Mouse (Mus musculus): ENCODE results near the gene Mecom.

The Mecom gene

DNA sequence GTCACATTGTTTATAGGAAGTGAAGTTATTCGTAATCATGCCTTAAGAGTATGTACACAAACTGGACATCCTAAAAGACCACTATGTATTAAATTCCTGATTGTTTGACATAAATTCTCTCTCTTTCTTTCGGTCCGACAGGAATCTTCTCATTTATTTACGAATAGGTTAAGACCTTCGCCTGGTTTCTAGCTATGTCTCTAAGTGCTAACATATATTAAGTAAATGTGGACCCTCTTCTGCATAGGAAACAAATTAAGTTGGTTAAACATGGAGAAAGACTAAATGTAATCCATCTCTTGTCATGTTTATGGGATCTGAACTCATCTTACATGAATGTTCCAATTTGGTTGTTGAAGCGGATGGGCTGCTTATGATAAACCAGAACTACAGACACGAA, 487.8 kb downstream of the Mecom start:
- no peak for DNase-seq (ENCODE audit: extremely low spot score, low read depth, low spot score)

DNA sequence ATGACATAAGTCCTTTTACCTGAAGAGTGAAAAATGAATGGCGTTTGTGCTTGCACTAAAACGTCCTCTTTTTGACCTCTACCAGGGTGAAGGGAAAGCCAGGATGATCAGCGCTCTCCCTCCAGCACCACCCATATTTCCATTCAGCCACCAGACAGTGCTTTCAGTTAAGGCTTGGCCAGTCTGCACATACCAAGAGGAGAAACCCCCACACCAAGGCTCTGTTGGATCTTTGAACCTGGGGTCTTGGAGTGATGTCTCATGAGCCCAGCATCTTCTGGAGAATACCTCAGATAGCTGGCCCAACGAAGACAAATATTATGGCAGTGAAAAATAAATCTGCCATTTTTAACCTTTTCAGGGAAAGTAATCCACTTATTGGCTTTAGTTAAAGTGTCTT, 488.2 kb downstream of the Mecom start:
- DNase-seq (ENCODE audit: extremely low spot score, low read depth, low spot score), result no peak

- DNase-seq (ENCODE audit: extremely low spot score, low read depth, low spot score), result no peak
Observed at GRCm38 (mm10) chr3:30051287-30051686, 496.5 kb downstream of the Mecom start.

DNA sequence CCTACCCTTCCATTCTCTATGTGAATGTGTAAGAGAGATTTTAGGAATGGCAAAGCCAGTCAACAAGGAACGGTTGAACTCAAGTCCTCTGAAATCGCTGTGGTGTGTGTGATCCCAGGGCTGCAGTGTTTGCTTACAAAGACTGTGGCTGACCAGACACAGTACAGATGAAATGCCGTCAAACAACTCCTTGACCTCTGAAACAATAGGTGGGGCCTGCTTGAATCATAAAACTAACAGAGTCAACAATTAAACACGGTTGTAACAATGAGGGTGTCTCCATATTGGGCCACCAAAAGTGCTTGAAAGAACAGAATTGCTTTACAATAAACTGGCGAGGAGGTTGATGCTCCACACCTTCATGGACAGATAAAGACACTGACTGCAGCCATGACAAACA, 497.0 kb downstream of the Mecom start:
- DNase-seq (ENCODE audit: extremely low spot score, low read depth, low spot score), result no peak

- no peak for DNase-seq (ENCODE audit: extremely low spot score, low read depth, low spot score)
Observed at GRCm38 (mm10) chr3:30048792-30049191, 499.0 kb downstream of the Mecom start.

- DNase-seq (ENCODE audit: extremely low spot score, low read depth, low spot score), result no peak
Observed at GRCm38 (mm10) chr3:30048157-30048556, 499.7 kb downstream of the Mecom start.

- no peak for DNase-seq (ENCODE audit: extremely low spot score, low read depth, low spot score)
Observed at GRCm38 (mm10) chr3:30043525-30043924, 504.3 kb downstream of the Mecom start.

DNA sequence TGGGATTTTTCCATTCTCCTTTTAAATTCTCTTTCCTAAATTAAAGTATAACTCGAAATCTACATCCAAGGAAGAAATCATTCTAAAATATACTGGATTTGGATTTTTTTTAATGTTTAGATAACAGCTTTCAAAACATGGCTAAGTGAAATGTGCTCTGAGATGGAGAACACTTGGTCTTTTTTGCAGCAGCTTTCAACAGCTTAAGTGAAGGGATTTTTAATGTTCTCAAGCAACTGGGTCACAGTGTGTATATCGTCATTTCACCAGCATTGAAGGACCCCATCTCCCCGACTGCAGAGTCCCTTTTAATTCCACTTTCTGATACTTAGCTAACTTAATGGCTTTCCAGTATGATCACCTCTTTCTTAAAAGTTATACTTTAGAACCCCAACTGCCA, 509.3 kb downstream of the Mecom start:
- DNase-seq (ENCODE audit: extremely low spot score, low read depth, low spot score), result no peak

DNA sequence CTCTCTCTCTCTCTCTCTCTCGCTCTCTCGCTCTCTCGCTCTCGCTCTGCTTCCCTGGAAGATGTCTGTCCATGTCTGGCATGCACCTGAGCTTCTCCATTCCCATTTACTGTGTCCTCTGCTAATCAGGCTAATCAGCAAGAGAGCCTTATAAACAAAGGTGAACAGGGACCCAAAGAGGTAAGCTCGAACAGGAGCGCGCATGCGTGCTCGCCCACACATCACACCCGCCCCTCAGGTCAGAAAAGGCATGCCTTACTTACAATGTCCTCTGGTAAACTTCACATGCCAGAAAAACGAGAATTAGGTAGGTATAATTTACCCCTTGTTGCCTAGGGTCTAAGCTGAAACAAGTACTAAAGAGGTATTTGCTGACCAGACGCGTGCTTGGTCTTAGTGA, 527.8 kb downstream of the Mecom start:
- DNase-seq (ENCODE audit: extremely low spot score, low read depth, low spot score), result no peak

DNA sequence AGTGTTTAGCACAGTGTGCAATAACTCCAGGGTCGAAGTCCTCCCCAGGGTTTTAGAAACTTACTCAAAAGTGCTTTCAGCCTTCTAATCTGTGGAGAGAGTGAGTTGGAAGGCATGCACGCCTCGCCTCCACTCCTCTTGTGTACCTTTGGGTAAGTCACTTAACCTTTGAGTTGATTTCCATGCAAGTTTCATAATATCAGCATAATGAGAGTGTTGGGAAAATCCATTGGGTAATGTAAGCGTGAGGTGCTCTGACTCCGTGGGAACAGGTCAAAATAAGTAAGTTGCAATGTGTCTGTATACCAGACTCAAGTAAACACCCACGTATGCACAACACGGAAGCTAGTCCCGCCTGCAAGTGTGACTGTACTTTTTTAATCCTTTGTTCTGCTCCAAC, 528.4 kb downstream of the Mecom start:
- no peak for DNase-seq (ENCODE audit: extremely low spot score, low read depth, low spot score)

DNA sequence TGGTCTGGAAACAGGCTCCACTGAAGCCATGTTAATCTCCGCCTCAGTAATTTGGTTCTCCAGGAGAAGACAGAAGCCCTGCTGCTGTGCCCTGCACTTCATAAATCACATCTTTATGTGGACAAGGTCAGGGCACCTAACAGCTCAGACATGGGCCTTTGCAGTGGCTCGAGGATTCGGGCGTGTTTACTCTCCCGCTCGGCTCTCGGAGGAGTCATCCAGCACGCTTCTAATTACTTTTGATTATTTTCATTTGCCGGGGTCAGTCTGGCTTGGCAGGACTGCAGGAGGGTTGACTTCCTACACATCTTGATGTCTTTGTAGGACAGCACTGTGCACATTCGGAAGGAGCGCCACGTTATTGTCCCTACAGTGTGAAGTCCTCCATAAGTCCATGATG, 529.6 kb downstream of the Mecom start:
- DNase-seq (ENCODE audit: extremely low spot score, low read depth, low spot score), result peak; percentile 91

DNA sequence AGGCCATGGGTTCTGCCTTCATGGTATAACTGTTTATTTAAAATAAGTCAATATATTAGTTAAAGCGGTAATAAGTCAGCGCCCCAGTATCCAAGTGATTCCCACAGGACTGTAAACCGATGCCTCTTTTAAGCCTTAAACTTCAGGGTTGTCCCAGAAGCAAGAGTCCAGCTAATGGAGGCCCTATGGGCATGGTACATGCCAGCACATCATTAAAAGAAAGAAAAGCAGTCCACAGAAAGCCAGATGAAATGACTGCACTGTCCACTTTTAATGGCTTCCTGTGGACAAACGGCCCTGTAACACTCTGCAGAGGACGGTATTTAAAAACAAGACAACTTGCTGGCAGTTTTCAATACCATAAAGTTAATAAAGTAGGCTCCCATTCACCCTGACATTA, 531.0 kb downstream of the Mecom start:
- DNase-seq (ENCODE audit: extremely low spot score, low read depth, low spot score), result no peak

DNA sequence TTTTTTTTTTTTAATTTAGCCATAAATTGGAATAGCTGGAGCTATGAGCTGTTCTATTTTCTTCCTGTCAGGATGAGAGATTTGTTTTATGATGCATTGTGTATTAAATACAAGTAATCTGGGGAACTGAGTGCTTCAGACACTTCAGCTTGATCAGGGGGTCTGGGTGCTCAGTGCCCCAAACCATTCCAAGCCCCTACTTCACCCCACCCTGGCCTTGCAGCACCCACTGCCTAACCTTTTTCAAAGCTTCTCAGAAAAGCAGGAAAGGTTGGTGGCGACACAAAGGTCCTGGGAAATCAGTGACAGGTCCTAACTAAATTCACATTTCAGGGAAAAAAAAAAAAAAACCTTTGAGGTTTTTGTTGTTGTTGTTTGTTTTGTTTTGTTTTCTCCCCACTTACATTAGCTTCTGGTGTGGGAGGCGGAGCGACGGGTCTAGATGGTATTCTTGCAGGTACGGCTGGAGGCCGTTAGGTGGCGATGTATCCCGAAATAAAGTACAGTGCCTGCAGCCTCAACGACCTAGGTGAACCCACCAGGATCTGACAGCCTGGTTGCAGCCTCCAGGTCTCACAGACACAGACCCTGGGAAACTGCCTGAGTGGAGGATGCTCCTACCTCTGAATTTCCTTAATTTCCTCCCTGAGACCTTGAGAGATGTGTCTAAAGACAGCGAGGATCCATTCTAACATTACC, 532.7 kb downstream of the Mecom start:
- DNase-seq (ENCODE audit: extremely low spot score, low read depth, low spot score), result no peak

- DNase-seq (ENCODE audit: extremely low spot score, low read depth, low spot score), result no peak
Observed at GRCm38 (mm10) chr3:30014279-30014678, 533.5 kb downstream of the Mecom start.

DNA sequence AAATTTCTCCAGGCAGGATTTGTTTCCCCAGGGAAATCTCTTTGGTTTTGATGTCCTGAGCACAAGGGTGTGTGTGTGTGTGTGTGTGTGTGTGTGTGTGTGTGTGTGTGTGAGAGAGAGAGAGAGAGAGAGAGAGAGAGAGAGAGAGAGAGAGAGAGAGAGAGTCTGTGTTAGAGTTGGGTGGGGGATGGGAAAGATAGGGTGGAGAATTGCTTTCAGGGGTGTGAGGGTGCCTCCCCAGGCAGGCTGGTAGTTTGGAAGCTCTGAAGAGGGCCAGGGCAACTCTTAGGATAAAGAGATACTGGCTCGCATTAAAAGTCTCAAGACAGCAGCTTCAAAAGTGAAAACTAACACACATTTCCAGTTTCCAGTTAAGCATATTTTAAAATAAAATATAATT, 534.4 kb downstream of the Mecom start:
- DNase-seq (ENCODE audit: extremely low spot score, low read depth, low spot score), result no peak

DNA sequence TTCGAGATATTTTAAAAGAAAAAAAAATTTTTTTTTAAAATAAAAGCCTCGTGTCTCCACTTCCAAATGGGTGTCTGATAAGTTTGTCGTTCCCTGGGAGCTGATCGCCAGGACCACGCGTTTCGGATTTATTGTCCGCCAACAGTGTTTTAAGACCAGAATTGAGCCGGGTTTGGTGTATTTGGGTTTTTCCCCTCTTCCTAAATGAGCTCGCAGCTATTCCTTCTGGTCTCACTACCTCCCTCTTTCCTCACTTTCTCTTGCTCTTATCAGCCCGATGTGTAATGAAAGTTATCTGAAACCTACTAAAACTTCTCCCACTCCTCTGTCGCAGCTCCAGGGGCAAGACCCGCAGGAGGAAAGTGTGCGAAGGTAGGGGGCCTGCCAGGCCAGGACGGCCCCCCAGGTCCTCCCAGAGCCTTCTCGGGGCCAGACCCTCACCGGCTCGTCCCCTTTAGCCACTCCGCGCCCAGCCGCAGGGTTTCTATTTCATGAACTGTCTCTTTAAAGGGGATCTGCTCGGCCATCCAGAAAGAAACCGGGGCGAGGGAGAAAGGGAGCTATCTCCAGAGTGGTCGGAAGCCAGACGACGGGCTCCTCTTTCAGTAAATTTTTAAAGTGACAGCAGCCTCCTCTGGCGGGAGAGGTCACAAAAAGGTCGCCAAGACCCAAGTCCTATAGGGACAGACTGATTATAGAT, 535.0 kb downstream of the Mecom start:
- no peak for DNase-seq (ENCODE audit: extremely low spot score, low read depth, low spot score)

GRCm38 (mm10) chr3:30012150-30012549, 535.7 kb downstream of the Mecom start:
- DNase-seq (ENCODE audit: extremely low spot score, low read depth, low spot score), result no peak

- DNase-seq (ENCODE audit: extremely low spot score, low read depth, low spot score), result no peak
Observed at GRCm38 (mm10) chr3:30011712-30012111, 536.1 kb downstream of the Mecom start.

- DNase-seq (ENCODE audit: extremely low spot score, low read depth, low spot score), result no peak
Observed at GRCm38 (mm10) chr3:30010889-30011288, 536.9 kb downstream of the Mecom start.

DNA sequence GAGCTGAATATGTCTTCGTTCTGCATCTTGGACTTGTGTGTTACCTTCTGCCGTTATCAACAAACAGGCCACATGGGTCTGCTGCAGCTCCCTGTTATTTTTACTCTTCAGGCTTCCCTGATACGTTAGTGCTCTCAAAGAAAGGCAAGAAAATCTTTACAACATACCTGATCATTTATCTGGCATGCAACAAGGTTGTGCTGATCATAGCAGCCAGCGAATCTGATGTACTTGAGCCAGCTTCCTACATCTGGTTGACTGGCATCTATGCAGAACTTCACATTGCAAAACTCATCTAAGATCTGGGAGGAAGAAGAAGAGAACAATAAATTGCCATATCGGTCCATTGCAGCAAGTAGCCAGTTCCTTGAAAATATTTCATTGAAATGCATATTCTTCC, 538.2 kb downstream of the Mecom start:
- no peak for DNase-seq (ENCODE audit: extremely low spot score, low read depth, low spot score)

- no peak for DNase-seq (ENCODE audit: extremely low spot score, low read depth, low spot score)
Observed at GRCm38 (mm10) chr3:30004888-30005405, 542.9 kb downstream of the Mecom start.

DNA sequence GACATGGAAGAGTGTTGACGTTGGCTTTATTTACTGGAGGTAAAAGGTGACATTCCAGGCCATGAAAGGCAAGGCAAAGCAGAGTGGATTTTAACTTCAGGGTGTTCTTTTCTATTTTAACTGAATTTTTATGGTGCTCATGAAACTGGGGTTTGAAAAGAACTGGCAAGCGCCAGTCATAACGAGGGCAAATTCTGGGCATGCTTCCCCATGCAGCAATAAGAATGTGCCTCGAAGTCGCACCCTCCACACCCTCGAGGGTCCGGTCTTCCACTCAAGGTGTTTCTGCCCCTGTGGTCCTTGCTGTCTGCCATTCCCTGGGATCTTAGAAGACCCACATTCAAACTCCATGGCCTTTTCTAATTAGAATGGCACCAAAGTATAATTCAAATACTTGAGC, 547.5 kb downstream of the Mecom start:
- DNase-seq (ENCODE audit: extremely low spot score, low read depth, low spot score), result no peak

DNA sequence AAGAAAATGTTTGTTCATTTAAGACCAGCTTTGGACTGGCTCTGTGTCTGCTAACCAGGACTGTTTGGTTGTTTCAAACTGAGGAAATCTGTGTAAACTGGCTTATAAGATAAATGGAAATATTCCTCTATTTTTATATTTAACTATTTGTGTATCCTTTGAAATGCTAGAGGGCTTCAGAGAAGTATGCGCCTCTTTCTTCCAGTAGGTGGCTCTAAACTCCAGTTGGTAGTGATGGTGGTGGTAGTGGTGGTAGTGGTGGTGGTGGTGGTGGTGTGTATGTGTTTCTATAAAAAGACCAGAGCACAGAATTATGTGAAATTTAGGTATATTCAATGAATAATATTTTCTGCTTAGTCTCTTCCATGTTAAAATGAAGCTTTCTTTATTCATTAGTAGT, 548.8 kb downstream of the Mecom start:
- no peak for DNase-seq (ENCODE audit: extremely low spot score, low read depth, low spot score)

Measured in hindlimb bud, embryonic 11.5 days (tissue).